Mouse (Mus musculus): ENCODE data around the gene 4930435E12Rik. TPM values are rescaled to one million over a fixed set of nuclear protein-coding genes. Genes with fewer than 3 reads are reported as not detected.

The 4930435E12Rik gene
- polyA plus RNA-seq, 1 experiment from 2014 or later = not detected

GRCm38 (mm10) chr16:38766671-38767070, 61.9 kb downstream of the 4930435E12Rik start:
- no peak for ATAC-seq (ENCODE audit: low FRiP score)
- Histone ChIP-seq H3K27ac (no peak overlapping the region), H3K4me1 (no peaks in the 10 kb centered on the region), H3K9ac (no peak overlapping the region), H3K9me3 (replicated peaks) (no peaks in the 10 kb centered on the region), H3K4me2 (replicated peaks) (no peak overlapping the region), H3K27me3 (no peaks in the 10 kb centered on the region), H3K4me3 (no peak overlapping the region), H3K36me3 (peaks cover 23% of the 10 kb centered on the region; the same call in 1 of the 2 replicates)
- WGBS = 67% methylated on average over 3 of the region's 3 CpGs

- no peak overlapping the region for H3K27ac ChIP-seq
- H3K36me3 ChIP-seq = peaks cover 26% of the 10 kb centered on the region
- no peak overlapping the region for H3K4me3 ChIP-seq
- ATAC-seq (ENCODE audit: low FRiP score) = no peak
- no peaks in the 10 kb centered on the region for H3K27me3 ChIP-seq
- no peaks in the 10 kb centered on the region for H3K4me1 ChIP-seq
- WGBS = 90% methylated on average over 4 of the region's 4 CpGs
- H3K4me2 ChIP-seq (replicated peaks) = no peak overlapping the region
- H3K9me3 ChIP-seq (replicated peaks) = no peaks in the 10 kb centered on the region
- no peak overlapping the region for H3K9ac ChIP-seq
These were observed 65.0 kb downstream of the 4930435E12Rik start for GRCm38 (mm10) chr16:38763508-38763907.

- Histone ChIP-seq H3K9me3 (replicated peaks) (no peaks in the 10 kb centered on the region), H3K27me3 (no peaks in the 10 kb centered on the region), H3K4me3 (no peak overlapping the region), H3K36me3 (peaks cover 26% of the 10 kb centered on the region), H3K4me2 (replicated peaks) (no peak overlapping the region), H3K27ac (no peak overlapping the region), H3K9ac (no peak overlapping the region), H3K4me1 (no peaks in the 10 kb centered on the region)
- WGBS = 88% methylated on average over 8 of the region's 8 CpGs
- ATAC-seq (ENCODE audit: low FRiP score) = no peak
These were observed 66.1 kb downstream of the 4930435E12Rik start for GRCm38 (mm10) chr16:38762401-38762800.

Other genes with a start within 250 kb of the 4930435E12Rik start
- 13.9 and 15.4 TPM in 2 replicates for gene Arhgap31, start 115.5 kb downstream of the 4930435E12Rik start, polyA plus RNA-seq (2016; fragmentation: Nextera tagmentation; extraction: Ambion mirVana)
- 29.9 and 33.4 TPM in 2 replicates for gene B4galt4, start 86.5 kb downstream of the 4930435E12Rik start, polyA plus RNA-seq (2016; fragmentation: Nextera tagmentation; extraction: Ambion mirVana)
- 3.2 and 3.8 TPM in 2 replicates for gene Upk1b, start 28.4 kb downstream of the 4930435E12Rik start, polyA plus RNA-seq (2016; fragmentation: Nextera tagmentation; extraction: Ambion mirVana)
- gene Igsf11, start 63.9 kb upstream of the 4930435E12Rik start, polyA plus RNA-seq (2016; fragmentation: Nextera tagmentation; extraction: Ambion mirVana) = 4.9 and 5.0 TPM in 2 replicates

Data from hindbrain, embryonic 12.5 days (tissue).